Mouse (Mus musculus) olfactory bulb, adult 2 months (tissue): ENCODE results near the gene Irf1. TPM values are rescaled to one million over a fixed set of nuclear protein-coding genes. Genes with fewer than 3 reads are reported as not detected.
"Not testable (repeated sequence)": the region's sequence is repeated elsewhere in the genome, so short reads cannot be mapped to it uniquely, and the experiment has no call there.

ENCODE experiments used
- H3K27ac ChIP-seq: fragments of 200-500 bp; 2 replicates; pipeline ENCODE4 v1.5.1; 2012; ENCODE audit warnings: low read depth, low read length; ENCODE audit not compliant: insufficient read depth
- H3K4me1 ChIP-seq: fragments of 200-500 bp; 2 replicates; pipeline ENCODE4 v1.6.1; 2012; ENCODE audit warnings: low read length; ENCODE audit not compliant: control insufficient read depth, insufficient read depth
- H3K4me3 ChIP-seq: fragments of 200-500 bp; 2 replicates; pipeline ENCODE4 v1.5.1; 2012; ENCODE audit warnings: mild to moderate bottlenecking, low read depth, low read length, moderate library complexity; ENCODE audit not compliant: insufficient read depth
- CTCF ChIP-seq: fragments of 200-500 bp; IDR thresholded peaks from 2 replicates; pipeline ENCODE4 v1.5.1; 2012; ENCODE audit warnings: low read depth, mild to moderate bottlenecking, low read length, moderate library complexity; ENCODE audit not compliant: insufficient read depth
- POLR2A ChIP-seq: fragments of 200-500 bp; IDR thresholded peaks from 2 replicates; pipeline ENCODE4 v1.6.1; 2012; ENCODE audit warnings: mild to moderate bottlenecking, low read depth, low read length, moderate library complexity; ENCODE audit not compliant: insufficient read depth
- WGBS: fragments of 180-500 bp; shearing (Covaris S2); methylation state at CpG from one replicate; pipeline ENCODE4 v1.1.7; 2018; 5-methylcytosine and 5-hydroxymethylcytosine counted together
- polyA plus RNA-seq: library from polyadenylated mRNA; stranded (reverse); fragments of >200 nt; gene quantifications from 2 replicates; pipeline ENCODE4 v1.2.4, GENCODE M21; 2012; ENCODE audit warnings: low replicate concordance; ENCODE audit not compliant: missing spikeins, insufficient read depth, insufficient read length

The Irf1 gene
- polyA plus RNA-seq, 1 experiment: not detected

DNA sequence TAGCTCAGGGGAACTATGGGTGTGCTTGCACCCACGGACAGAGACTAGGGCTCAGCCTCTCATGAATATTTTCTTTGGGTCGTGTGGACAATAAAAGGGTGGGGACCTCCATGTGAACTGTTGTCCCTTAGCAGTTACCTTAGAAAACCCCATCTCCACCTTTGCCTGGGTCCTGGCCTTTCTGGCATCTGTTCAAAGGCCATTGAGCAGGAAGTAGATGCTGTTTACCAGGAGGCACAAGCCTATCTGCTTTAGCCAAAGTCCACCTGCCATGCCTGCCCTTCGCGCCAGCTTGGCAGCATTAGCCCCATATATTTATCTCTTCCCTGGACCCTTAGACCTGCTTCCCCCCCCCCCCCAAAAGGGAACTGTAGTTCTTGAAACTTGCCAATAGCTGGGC, 12.2 kb upstream of the Irf1 start:
- H3K27ac ChIP-seq: no peak overlapping the region
- no peak overlapping the region for H3K4me3 ChIP-seq
- TF ChIP-seq POLR2A (no peak), CTCF (no peak)
- WGBS: 87% methylated on average over 4 of the region's 4 CpGs
- H3K4me1 ChIP-seq: peaks cover 18% of the 10 kb centered on the region

DNA sequence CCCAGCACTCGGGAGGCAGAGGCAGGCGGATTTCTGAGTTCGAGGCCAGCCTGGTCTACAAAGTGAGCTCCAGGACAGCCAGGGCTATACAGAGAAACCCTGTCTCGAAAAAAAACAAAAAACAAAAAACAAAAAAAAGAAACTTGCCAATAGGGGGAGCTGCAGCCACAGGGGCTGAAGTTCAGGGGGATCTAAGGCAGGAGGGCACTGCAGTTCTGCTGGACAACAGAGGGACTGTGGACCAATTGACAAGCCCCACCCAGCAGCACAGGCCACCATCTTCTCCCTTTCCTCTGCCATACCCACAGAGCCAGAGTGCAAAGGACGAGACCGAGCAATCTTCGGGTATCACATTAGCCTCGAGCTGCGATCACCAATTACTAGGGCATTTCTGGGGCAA, 11.8 kb upstream of the Irf1 start:
- 92% methylated on average over 9 of the region's 9 CpGs for WGBS
- H3K4me1 ChIP-seq: peaks cover 22% of the 10 kb centered on the region
- not testable (repeated sequence) for H3K4me3 ChIP-seq, H3K27ac ChIP-seq

DNA sequence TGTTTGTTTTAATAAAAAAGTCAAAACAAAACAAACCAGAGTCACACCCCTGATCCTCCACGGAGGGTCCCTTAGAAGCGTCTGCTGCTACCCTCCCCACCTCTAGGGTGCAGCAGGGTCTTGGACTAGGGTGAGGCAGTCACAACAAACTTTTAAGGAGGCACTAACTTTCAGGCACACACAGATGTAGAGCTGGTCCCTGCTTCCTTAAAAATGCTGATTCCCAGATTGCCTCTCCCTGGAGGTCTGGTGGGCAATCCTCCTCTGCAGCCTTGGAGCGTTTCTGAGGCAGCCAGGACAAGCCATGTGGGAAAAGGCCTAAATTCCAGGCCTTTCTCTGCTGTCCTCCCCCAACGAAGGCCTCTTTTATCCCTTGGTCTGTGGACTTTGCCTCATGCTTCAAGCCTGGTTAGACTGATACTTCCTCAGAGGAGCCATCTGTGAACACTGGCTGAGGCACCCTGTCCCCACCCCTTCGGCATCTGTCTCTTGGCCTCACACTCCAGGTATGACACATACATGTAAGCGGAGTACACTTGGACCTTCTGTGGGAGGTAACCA, 10.9 kb upstream of the Irf1 start:
- Histone ChIP-seq H3K27ac (no peak overlapping the region), H3K4me1 (peaks cover 30% of the 10 kb centered on the region), H3K4me3 (no peak overlapping the region)
- 75% methylated on average over 6 of the region's 6 CpGs for WGBS
- no peak for TF ChIP-seq CTCF
- TF ChIP-seq POLR2A: no peak

DNA sequence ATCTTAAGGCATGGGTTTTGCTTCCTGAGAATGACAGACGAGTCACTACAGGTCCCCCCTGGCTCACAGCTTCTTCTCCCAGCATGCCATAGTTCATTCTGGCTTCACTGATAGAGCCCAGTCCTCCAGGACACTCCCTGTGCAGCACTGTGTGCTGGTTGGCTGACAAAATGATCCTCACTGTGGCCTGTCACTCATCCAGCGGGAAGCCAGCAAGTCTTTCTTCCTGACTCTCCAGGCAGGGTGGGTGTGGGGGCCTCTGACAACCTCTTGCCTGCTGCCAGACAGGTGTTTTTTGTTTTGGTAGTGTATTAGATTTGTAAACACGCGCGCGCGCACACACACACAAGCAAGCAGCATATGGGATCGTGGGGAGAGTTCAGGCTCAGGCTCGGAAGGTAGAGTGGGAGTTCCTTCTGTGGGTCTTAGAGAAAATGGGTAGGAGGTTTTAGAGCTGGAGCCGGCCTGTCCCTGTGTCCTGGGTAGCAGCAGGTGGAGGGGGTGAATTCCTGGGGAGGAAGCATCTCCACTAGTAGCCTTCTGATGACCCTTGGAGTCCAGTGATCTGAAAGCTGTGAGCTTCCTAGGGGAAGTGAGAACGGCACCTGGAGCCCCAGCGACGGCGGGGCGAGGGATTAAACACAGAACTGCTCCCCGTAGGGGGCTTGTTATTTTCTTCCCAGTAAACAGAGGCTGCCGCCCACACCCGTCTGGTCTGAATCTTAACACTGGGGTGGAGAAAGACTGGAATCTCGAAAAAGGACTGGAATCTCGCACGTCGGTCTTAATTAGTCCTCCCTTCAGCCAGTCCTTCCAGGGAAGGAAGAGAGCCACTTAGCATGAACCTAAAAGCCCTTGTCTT, 10.0 kb upstream of the Irf1 start:
- no peak overlapping the region for H3K4me3 ChIP-seq
- peaks cover 34% of the 10 kb centered on the region for H3K4me1 ChIP-seq
- TF ChIP-seq CTCF: no peak; the same call in 1 of the 2 replicates
- TF ChIP-seq POLR2A: no peak
- WGBS: 34% methylated on average over 22 of the region's 22 CpGs
- no peak overlapping the region for H3K27ac ChIP-seq

DNA sequence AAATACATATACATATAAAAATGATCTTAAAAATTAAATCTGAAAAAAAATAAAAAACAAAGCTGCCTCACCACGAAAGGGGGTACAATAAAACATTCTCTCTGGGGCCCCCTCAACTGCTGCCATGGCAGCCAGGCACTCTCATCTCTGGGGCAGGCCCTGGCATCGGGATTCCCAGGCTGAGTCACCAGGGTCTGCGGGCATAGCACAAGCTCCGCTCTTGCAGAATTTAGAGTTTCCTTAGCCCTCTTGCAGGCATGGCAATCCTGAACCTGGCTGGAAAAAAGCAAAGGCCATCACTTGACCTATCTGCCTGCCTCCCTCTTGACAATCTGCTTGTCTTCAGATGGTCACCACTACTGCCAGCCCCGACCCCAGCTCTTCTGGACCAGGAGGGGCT, 8.5 kb upstream of the Irf1 start:
- TF ChIP-seq POLR2A: no peak
- no peak for TF ChIP-seq CTCF
- Histone ChIP-seq H3K27ac (no peak overlapping the region), H3K4me3 (no peak overlapping the region), H3K4me1 (peaks cover 34% of the 10 kb centered on the region)
- 45% methylated on average over 5 of the region's 5 CpGs for WGBS

DNA sequence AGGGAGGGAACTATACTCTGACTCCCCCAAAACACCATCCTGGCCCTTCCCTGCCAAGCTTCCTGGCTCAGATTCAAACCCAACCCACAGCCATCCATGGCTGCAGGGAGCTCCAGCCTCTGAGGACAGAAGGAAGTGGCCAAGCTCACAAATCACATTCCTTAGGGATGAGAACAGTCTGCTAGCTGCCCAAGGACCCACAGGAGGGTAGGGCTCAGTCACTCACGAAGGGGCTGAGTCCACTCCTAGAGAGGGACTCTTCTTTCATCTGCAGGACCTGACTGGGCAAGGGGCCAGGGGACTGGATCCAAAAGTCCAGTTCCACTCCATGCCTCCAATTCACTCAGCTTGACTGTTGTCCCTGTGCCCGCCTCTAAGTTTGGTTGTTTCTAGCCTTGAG, 8.0 kb upstream of the Irf1 start:
- Histone ChIP-seq H3K4me3 (no peak overlapping the region), H3K4me1 (peaks cover 34% of the 10 kb centered on the region), H3K27ac (no peak overlapping the region)
- TF ChIP-seq POLR2A (no peak), CTCF (no peak)
- 68% methylated on average over 2 of the region's 2 CpGs for WGBS

DNA sequence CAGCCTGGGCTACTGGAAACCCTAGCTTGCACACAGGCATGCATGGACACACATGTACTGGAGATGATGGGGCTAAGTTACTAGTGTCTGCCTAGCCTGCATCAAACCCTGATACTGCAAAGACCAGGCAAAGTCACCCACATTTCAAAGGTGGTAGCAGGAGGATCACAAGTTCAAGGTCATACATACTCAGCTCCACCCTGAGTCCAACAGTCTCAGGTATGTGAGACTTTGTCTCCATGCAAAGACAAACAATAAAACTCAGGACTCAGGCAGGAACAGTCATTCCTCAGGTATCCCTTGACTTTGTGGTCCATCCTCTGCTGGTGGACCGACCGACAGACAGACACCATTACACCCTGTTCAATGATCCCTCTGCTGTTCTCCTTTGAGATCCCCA, 7.4 kb upstream of the Irf1 start:
- TF ChIP-seq CTCF (no peak), POLR2A (no peak)
- H3K27ac ChIP-seq: no peak overlapping the region
- peaks cover 34% of the 10 kb centered on the region for H3K4me1 ChIP-seq
- 64% methylated on average over 2 of the region's 2 CpGs for WGBS
- no peak overlapping the region for H3K4me3 ChIP-seq

DNA sequence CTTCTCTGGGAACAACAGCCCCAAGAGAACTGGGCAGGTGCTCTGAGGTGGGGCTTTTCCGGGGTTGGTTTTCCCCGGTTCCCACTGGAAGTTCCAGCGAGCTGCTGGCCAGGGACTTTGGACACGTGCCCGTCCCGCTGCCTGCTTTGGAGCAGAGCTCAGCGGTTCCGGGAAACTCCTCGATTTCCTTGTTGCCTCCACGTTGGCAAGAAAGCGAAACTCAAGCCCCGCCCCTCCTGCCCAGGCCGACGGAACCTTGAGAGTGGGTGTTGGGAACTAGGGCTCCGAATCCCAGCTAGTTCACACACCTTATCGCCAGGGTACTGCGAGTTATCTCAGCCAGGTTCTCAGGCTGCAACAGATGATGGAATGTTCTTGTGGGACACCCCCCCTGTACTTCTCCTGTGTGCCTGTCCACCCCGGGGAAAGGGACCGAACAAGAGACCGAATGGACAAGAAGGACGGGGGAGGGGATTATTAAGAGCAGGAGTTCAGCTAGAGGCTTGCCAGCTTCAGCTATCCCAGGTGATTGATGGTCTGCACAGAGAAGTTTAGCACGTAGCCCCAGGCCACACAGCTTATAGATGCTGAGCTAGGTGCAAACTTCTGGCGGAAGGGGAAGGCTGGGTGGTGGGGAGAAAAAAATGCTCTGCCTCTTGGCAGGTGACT, 6.9 kb upstream of the Irf1 start:
- Histone ChIP-seq H3K4me3 (peak overlapping the region; percentile 41), H3K27ac (peak overlapping the region; percentile 11; the same call in 1 of the 2 replicates), H3K4me1 (peaks cover 34% of the 10 kb centered on the region)
- no peak for TF ChIP-seq CTCF
- TF ChIP-seq POLR2A: no peak
- WGBS: 8% methylated on average over 23 of the region's 23 CpGs

DNA sequence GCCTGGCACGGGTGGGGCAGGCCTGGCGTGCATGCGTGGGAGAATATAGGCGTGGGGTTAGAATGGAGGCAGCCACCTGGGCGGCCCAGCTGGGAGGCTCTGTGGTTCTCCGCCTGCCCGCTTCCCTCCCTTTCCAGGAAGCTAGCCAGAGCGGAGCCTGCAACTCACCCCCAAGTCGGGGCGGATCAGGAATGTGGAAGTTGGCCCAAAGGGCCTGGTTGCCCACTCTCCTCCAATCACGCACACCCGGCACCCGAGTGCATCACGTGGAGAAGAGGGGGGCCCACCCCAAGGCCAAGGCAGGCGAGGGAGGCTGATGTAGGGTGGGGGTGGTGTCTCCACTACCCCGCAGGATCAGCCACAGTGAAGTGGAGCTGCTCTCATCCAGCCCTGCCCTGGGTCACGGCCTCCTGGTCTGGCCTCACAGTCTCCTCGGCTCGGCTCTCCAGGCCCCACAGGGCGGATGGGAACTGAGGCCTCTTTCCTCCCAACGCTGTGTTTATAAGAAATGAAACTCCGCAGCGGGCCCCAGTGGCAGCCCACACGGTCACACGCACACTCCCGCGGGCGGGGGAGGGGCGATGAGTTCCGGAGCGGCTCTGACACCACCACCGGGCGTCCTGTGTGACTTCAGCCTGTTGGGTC, 6.2 kb upstream of the Irf1 start:
- Histone ChIP-seq H3K27ac (peak overlapping the region; percentile 11; the same call in 1 of the 2 replicates), H3K4me1 (peaks cover 34% of the 10 kb centered on the region), H3K4me3 (peak overlapping the region; percentile 41)
- WGBS: 2% methylated on average over 33 of the region's 33 CpGs
- TF ChIP-seq CTCF: no peak

DNA sequence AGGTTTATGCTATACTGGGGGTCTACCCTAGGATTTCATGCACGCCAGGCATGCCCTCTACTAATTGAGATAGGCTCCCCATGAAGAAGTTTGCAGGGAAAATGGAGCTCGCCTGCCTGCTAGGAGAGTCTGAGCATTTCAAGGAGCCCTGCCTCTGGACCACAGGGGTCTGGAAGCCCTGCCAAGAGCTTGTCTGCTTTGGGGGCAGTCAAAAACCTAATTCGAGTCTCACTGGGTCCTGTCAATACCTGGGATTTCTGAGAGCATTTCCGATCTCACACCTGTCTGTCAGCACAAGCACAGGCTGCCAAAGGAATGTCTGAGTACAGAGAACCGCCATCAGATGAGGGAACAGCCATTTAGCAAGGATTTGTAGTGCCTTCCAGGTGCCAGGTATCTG, 5.2 kb upstream of the Irf1 start:
- TF ChIP-seq CTCF: no peak
- no peak for TF ChIP-seq POLR2A
- H3K4me3 ChIP-seq: no peak overlapping the region
- 71% methylated on average over 5 of the region's 5 CpGs for WGBS
- H3K4me1 ChIP-seq: peaks cover 32% of the 10 kb centered on the region
- no peak overlapping the region for H3K27ac ChIP-seq
